Mouse (Mus musculus) hindbrain, embryonic 13.5 days (tissue): Measurements from ENCODE around the gene Bst1. TPM values are rescaled to one million over a fixed set of nuclear protein-coding genes. Genes with fewer than 3 reads are reported as not detected.
A peak's percentile ranks its signal among the peaks of the same experiment; 100 is the strongest.

ENCODE experiments used
- ATAC-seq: fragments of 200-750 bp; cut with Nextera tagmentation; 2 replicates; pipeline ENCODE4 v1.8.0; 2017; ENCODE audit warnings: moderate TSS enrichment; ENCODE audit not compliant: low FRiP score
- H3K27ac ChIP-seq: fragments of 300-500 bp; sonication (generic); 2 replicates; pipeline ENCODE4 v1.5.1; 2015; ENCODE audit warnings: inconsistent platforms, mild to moderate bottlenecking, moderate library complexity
- H3K27me3 ChIP-seq: fragments of 300-500 bp; sonication (generic); 2 replicates; pipeline ENCODE4 v1.6.1; 2015; ENCODE audit warnings: mild to moderate bottlenecking, inconsistent platforms
- H3K36me3 ChIP-seq: fragments of 300-500 bp; sonication (generic); 2 replicates; pipeline ENCODE4 v1.6.1; 2015; ENCODE audit warnings: mild to moderate bottlenecking, inconsistent platforms
- H3K4me1 ChIP-seq: fragments of 300-500 bp; sonication (generic); replicated peaks from 2 replicates; pipeline ENCODE4 v1.6.1; 2015; ENCODE audit warnings: inconsistent platforms
- H3K4me2 ChIP-seq: fragments of 300-500 bp; sonication (generic); 2 replicates; pipeline ENCODE4 v1.6.1; 2015; ENCODE audit warnings: inconsistent platforms, mild to moderate bottlenecking, moderate library complexity
- H3K4me3 ChIP-seq: fragments of 300-500 bp; sonication (generic); 2 replicates; pipeline ENCODE4 v1.5.1; 2015; ENCODE audit warnings: mild to moderate bottlenecking, inconsistent platforms
- H3K9ac ChIP-seq: fragments of 300-500 bp; sonication (generic); 2 replicates; pipeline ENCODE4 v1.6.1; 2015; ENCODE audit warnings: mild to moderate bottlenecking, inconsistent platforms
- H3K9me3 ChIP-seq: fragments of 300-500 bp; sonication (generic); 2 replicates; pipeline ENCODE4 v1.6.1; 2016; ENCODE audit warnings: inconsistent platforms
- WGBS: fragments of 180-500 bp; shearing (Covaris S2); methylation state at CpG from one replicate; pipeline ENCODE4 v1.1.7; 2015; 5-methylcytosine and 5-hydroxymethylcytosine counted together
- polyA plus RNA-seq: library from polyadenylated mRNA; unstranded; fragments of >200 nt; fragmentation: Nextera tagmentation; extraction: Ambion mirVana; gene quantifications from 2 replicates; pipeline ENCODE4 v1.2.1, GENCODE M21; 2015

Bst1 gene
- polyA plus RNA-seq, 1 experiment from 2014 or later: not detected

- H3K27ac ChIP-seq: no peak overlapping the region
Measured at GRCm38 (mm10) chr5:43792354-43792753, 26.3 kb upstream of the Bst1 start.

DNA sequence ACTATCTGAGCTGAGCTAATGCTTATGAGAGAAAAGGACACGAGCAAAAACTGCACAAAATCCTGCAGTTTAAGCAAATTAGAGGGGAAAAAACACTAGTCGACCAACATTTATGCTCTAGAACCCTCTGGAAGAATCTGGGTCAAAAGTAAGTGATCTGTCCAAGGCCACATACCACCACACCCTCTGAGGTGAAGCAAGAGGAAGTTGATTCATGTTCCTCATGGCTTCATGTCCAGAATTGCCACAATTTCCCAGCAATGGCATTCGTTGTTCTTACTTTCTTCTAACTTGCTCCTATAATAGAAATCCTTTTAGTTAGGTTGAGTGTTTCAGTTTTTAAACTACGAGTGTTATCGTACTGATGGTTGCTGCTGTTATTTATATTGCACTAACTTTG is 19.2 kb upstream of the Bst1 start:
- Histone ChIP-seq H3K36me3 (no peaks in the 10 kb centered on the region), H3K4me1 (no peaks in the 10 kb centered on the region), H3K4me3 (no peak overlapping the region), H3K4me2 (no peak overlapping the region), H3K27ac (no peak overlapping the region), H3K9ac (no peak overlapping the region), H3K9me3 (no peaks in the 10 kb centered on the region), H3K27me3 (no peaks in the 10 kb centered on the region)
- 84% methylated on average over 5 of the region's 5 CpGs for WGBS
- ATAC-seq: no peak

More at GRCm38 (mm10) chr5:43792354-43792753, 26.3 kb upstream of the Bst1 start:
- no peaks in the 10 kb centered on the region for H3K4me1 ChIP-seq
- 88% methylated on average over 4 of the region's 5 CpGs for WGBS
- H3K4me2 ChIP-seq: no peak overlapping the region
- no peaks in the 10 kb centered on the region for H3K36me3 ChIP-seq
- ATAC-seq: no peak
- no peak overlapping the region for H3K4me3 ChIP-seq
- H3K9ac ChIP-seq: no peak overlapping the region
- H3K27me3 ChIP-seq: no peaks in the 10 kb centered on the region
- H3K9me3 ChIP-seq: no peaks in the 10 kb centered on the region

DNA sequence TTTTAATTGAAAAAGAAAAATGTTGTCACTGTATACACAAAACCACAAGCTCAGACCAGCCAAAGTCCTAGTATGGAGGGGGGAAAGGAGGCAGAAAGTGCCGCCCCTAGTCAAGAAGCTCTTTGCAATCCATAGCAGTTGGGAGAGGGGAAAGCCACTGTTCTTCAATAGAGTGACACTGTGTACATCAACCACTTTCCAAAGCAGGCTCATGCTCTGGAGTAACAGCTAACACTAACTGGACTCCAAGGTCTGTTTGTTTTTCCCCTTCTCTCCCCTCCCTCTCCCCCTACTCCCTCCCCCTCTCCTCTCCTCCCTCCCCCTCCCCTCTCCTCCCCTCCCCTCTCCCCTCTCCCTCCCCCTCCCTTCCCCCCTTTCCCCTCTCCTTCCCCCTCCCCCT is 18.0 kb upstream of the Bst1 start:
- Histone ChIP-seq H3K27me3 (no peaks in the 10 kb centered on the region), H3K9me3 (no peaks in the 10 kb centered on the region), H3K4me3 (no peak overlapping the region), H3K36me3 (no peaks in the 10 kb centered on the region), H3K27ac (no peak overlapping the region), H3K4me1 (no peaks in the 10 kb centered on the region), H3K9ac (no peak overlapping the region), H3K4me2 (no peak overlapping the region)
- no peak for ATAC-seq
- 62% methylated on average over 1 of the region's 1 CpGs for WGBS

DNA sequence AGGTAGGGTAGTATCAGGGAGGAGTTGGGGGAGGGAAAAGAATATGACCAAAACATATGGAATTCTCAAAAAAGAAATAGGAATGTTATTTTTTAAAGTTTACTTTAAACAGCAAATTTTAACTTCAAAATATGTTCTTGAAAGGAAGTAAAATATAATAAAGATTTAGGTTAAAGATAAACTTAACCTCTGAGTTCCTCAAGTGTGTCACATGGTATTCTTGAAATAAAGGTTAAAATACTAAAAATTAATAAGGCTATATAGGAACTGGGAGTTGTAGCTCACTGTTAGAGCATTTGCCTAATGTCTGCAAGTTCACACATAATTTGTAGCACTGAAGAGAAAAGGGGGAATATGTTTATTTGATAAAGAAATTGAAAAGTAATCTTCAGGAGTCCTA is 17.4 kb upstream of the Bst1 start:
- Histone ChIP-seq H3K9ac (no peak overlapping the region), H3K9me3 (no peaks in the 10 kb centered on the region), H3K4me2 (no peak overlapping the region), H3K4me1 (no peaks in the 10 kb centered on the region), H3K36me3 (no peaks in the 10 kb centered on the region), H3K27ac (no peak overlapping the region), H3K27me3 (no peaks in the 10 kb centered on the region), H3K4me3 (no peak overlapping the region)
- no peak for ATAC-seq

- Histone ChIP-seq H3K36me3 (no peaks in the 10 kb centered on the region), H3K9ac (no peak overlapping the region), H3K27ac (no peak overlapping the region), H3K9me3 (no peaks in the 10 kb centered on the region), H3K4me3 (no peak overlapping the region), H3K4me2 (no peak overlapping the region), H3K4me1 (no peaks in the 10 kb centered on the region), H3K27me3 (no peaks in the 10 kb centered on the region)
- WGBS: 94% methylated on average over 4 of the region's 4 CpGs
- no peak for ATAC-seq
Measured at GRCm38 (mm10) chr5:43801798-43802197, 16.9 kb upstream of the Bst1 start.

GRCm38 (mm10) chr5:43805401-43805800 is 13.3 kb upstream of the Bst1 start:
- 83% methylated on average over 2 of the region's 2 CpGs for WGBS
- H3K27ac ChIP-seq: no peak overlapping the region
- H3K27me3 ChIP-seq: no peaks in the 10 kb centered on the region
- H3K4me3 ChIP-seq: no peak overlapping the region
- ATAC-seq: no peak
- H3K9ac ChIP-seq: no peak overlapping the region
- H3K9me3 ChIP-seq: no peaks in the 10 kb centered on the region
- H3K36me3 ChIP-seq: no peaks in the 10 kb centered on the region
- peaks cover 3% of the 10 kb centered on the region; the same call in 1 of the 2 replicates for H3K4me1 ChIP-seq
- H3K4me2 ChIP-seq: no peak overlapping the region

- no peak overlapping the region for H3K4me3 ChIP-seq
- no peaks in the 10 kb centered on the region for H3K27me3 ChIP-seq
- whole genome bisulfite sequencing: 93% methylated on average over 7 of the region's 7 CpGs
- H3K4me2 ChIP-seq: no peak overlapping the region
- ATAC-seq: no peak
- H3K27ac ChIP-seq: no peak overlapping the region
- H3K4me1 ChIP-seq: peaks cover 3% of the 10 kb centered on the region; the same call in 1 of the 2 replicates
- no peaks in the 10 kb centered on the region for H3K9me3 ChIP-seq
- H3K9ac ChIP-seq: no peak overlapping the region
- no peaks in the 10 kb centered on the region for H3K36me3 ChIP-seq
Measured at GRCm38 (mm10) chr5:43806340-43806739, 12.3 kb upstream of the Bst1 start.

DNA sequence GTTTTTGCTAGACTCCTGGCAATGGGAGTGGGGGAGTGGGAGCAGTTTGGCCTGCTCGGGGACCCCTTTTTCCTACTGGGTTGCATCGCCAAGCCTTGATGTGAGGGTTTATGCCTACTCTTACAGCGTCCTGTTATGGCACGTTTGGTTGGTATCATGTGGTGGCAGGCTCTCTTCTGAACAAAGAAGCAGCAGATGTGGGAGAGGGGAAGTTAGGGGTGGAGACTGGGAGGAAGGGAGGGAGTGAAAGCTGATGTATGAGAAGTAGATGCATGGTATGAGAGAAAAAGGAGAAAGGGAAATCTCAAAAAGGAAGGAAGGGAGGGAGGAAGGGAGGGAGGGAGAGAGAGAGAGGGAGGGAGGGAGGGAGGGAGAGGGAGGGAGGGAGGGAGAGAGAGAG is 11.8 kb upstream of the Bst1 start:
- WGBS: 79% methylated on average over 4 of the region's 4 CpGs
- Histone ChIP-seq H3K4me3 (no peak overlapping the region), H3K27ac (no peak overlapping the region), H3K9me3 (no peaks in the 10 kb centered on the region), H3K4me2 (no peak overlapping the region), H3K27me3 (no peaks in the 10 kb centered on the region), H3K9ac (no peak overlapping the region), H3K36me3 (no peaks in the 10 kb centered on the region), H3K4me1 (peaks cover 3% of the 10 kb centered on the region; the same call in 1 of the 2 replicates)
- ATAC-seq: no peak

- Histone ChIP-seq H3K4me1 (peaks cover 3% of the 10 kb centered on the region; the same call in 1 of the 2 replicates), H3K9me3 (no peaks in the 10 kb centered on the region), H3K27ac (peak overlapping the region; percentile 90), H3K27me3 (no peaks in the 10 kb centered on the region), H3K9ac (peak overlapping the region; percentile 81), H3K4me3 (peak overlapping the region; percentile 48), H3K36me3 (no peaks in the 10 kb centered on the region), H3K4me2 (peak overlapping the region; percentile 68)
- 5% methylated on average over 48 of the region's 48 CpGs for WGBS
- peak; percentile 97 for ATAC-seq
Measured at GRCm38 (mm10) chr5:43807744-43808696, 10.7 kb upstream of the Bst1 start.

DNA sequence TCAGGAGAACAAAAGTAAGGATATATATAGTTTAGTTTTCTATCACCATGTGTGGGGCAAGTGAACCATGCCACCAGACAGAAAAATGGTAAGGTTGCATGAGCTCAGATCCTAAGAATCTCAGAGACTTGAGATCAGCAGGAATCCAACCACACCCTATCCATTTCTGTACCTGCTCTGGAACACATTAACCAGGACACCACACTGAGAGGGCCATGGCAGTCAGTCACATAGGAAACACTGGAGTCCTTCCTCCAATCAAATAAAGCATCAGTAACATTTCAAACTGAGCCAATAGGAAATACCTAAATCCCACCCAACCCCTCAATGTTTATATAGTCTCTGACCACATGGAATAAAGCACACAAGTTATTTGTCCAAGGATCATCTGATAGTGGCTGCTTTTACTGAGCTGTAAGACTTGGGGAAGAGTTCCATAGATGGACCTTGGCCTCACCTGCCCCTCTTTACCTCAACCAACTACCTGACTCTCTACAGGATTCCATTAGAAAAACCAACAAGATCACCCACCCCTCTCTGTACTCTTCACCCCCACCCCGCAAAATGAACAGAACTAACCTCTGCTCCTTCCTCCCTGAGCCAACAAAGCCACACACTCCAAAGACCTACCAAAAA is 8.1 kb upstream of the Bst1 start:
- Histone ChIP-seq H3K4me2 (no peak overlapping the region), H3K9ac (no peak overlapping the region), H3K4me3 (no peak overlapping the region), H3K27ac (no peak overlapping the region), H3K4me1 (peaks cover 3% of the 10 kb centered on the region; the same call in 1 of the 2 replicates), H3K9me3 (no peaks in the 10 kb centered on the region), H3K36me3 (no peaks in the 10 kb centered on the region), H3K27me3 (no peaks in the 10 kb centered on the region)
- 92% methylated on average over 1 of the region's 1 CpGs for WGBS
- ATAC-seq: no peak

- Histone ChIP-seq H3K4me1 (no peaks in the 10 kb centered on the region), H3K9me3 (no peaks in the 10 kb centered on the region), H3K4me3 (no peak overlapping the region), H3K27ac (no peak overlapping the region), H3K4me2 (no peak overlapping the region), H3K36me3 (no peaks in the 10 kb centered on the region), H3K9ac (no peak overlapping the region), H3K27me3 (peaks cover 5% of the 10 kb centered on the region; the same call in 1 of the 2 replicates)
- 88% methylated on average over 2 of the region's 2 CpGs for WGBS
- ATAC-seq: no peak
Measured at GRCm38 (mm10) chr5:43814536-43814935, 4.1 kb upstream of the Bst1 start.

DNA sequence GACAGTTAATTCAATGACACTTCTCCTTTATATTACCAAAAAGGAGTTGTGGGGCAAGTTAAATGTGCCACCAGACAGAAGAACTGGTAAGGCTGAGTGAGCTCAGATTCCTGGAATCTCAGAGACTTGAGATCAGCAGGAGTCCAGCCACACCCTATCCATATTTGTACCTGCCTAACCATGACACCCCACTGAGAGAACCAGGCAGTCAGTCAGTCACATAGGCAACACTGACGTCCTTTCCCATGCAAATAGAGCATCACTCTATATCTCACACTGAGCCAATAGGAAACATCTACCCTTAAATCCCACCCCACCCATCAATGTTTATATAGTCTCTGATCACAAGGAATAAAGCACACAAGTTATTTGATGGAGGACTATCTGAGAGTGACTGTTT is 2.9 kb upstream of the Bst1 start:
- no peak overlapping the region for H3K9ac ChIP-seq
- no peak overlapping the region for H3K4me3 ChIP-seq
- H3K4me1 ChIP-seq: no peaks in the 10 kb centered on the region
- 53% methylated on average over 1 of the region's 1 CpGs for WGBS
- H3K36me3 ChIP-seq: no peaks in the 10 kb centered on the region
- ATAC-seq: no peak
- H3K27me3 ChIP-seq: peaks cover 5% of the 10 kb centered on the region; the same call in 1 of the 2 replicates
- H3K9me3 ChIP-seq: no peaks in the 10 kb centered on the region
- H3K4me2 ChIP-seq: no peak overlapping the region
- no peak overlapping the region for H3K27ac ChIP-seq
